In genomic region chr7:101191326-101191969, GRCm38 (mm10) we compare ENCODE assay signal across 21 mouse cellular contexts.
DNase-seq lines count a peak whose midpoint lies in the region; ATAC-seq and TF ChIP-seq lines count a peak whose summit lies in the region.
"Had no signal": no experiment of that assay in that cellular context is flagged by ENCODE, and none has a peak within 500 bp of the region (broad histone marks: within the 10 kb centered on the region; RNA-seq: fewer than 3 reads in every experiment).

No protein-coding gene starts in this region.

- no peaks in the 10 kb centered on the region for H3K4me1 ChIP-seq in forebrain, embryonic 14.5 days (ENCODE audit: control insufficient read depth, insufficient read depth, low read length)
- no peaks in the 10 kb centered on the region for H3K4me1 ChIP-seq in forebrain, embryonic 12.5 days
- no peaks in the 10 kb centered on the region for H3K4me1 ChIP-seq in kidney, postnatal 0 days (replicated peaks; ENCODE audit: insufficient read depth, low read length)
- 0 out of 2 replicates have a peak, but pooled peaks cover 8% of the 10 kb centered on the region for H3K4me1 ChIP-seq in stomach, embryonic 14.5 days (ENCODE audit: control insufficient read depth, insufficient read depth, low read length)
- no peaks in the 10 kb centered on the region for H3K4me1 ChIP-seq in stomach, postnatal 0 days (replicated peaks; ENCODE audit: control insufficient read depth, insufficient read depth)
- H3K4me1 ChIP-seq: limb, embryonic 12.5 days; liver, embryonic 13.5 days; lung, embryonic 15.5 days had no signal

- no peak for TF ChIP-seq EP300 in stomach, postnatal 0 days (optimal IDR thresholded peaks at IDR 0.05)

- peak; percentile 87 for ATAC-seq in forebrain, embryonic 14.5 days
- no peak for ATAC-seq in forebrain, embryonic 12.5 days (ENCODE audit: low FRiP score)
- no peak for ATAC-seq in kidney, postnatal 0 days (replicated peaks; ENCODE audit: low FRiP score, low read depth)
- ATAC-seq in stomach, embryonic 14.5 days (ENCODE audit: insufficient number of reproducible peaks, insufficient read depth, low FRiP score, low read depth), result no peak
- ATAC-seq in stomach, postnatal 0 days (ENCODE audit: low FRiP score, low TSS enrichment), result no peak

- no peak overlapping the region; the same call in 1 of the 2 replicates for H3K4me2 ChIP-seq in forebrain, embryonic 14.5 days (ENCODE audit: low read length)
- no peak overlapping the region for H3K4me2 ChIP-seq in forebrain, embryonic 12.5 days
- H3K4me2 ChIP-seq in kidney, postnatal 0 days (ENCODE audit: low read length), result no peak overlapping the region
- no peak overlapping the region for H3K4me2 ChIP-seq in stomach, embryonic 14.5 days (replicated peaks; ENCODE audit: low read depth, low read length)
- H3K4me2 ChIP-seq in stomach, postnatal 0 days (replicated peaks; ENCODE audit: low read depth), result no peak overlapping the region
- H3K4me2 ChIP-seq: limb, embryonic 12.5 days; liver, embryonic 13.5 days; lung, embryonic 15.5 days; midbrain, embryonic 11.5 days had no signal

- intact Hi-C loops in left cerebral cortex, postnatal 4 days (cut with DNase I), result no loop called here

- no peak for TF ChIP-seq CTCF in kidney, postnatal 0 days (IDR thresholded peaks at IDR 0.05; ENCODE audit: low read depth)
- TF ChIP-seq CTCF in stomach, postnatal 0 days (IDR thresholded peaks at IDR 0.05; ENCODE audit: low read depth), result no peak

- no peak overlapping the region for H3K4me3 ChIP-seq in forebrain, embryonic 14.5 days (ENCODE audit: low read depth, low read length)
- no peak overlapping the region for H3K4me3 ChIP-seq in forebrain, embryonic 12.5 days (replicated peaks)
- no peak overlapping the region for H3K4me3 ChIP-seq in kidney, postnatal 0 days (replicated peaks; ENCODE audit: low read depth, low read length)
- no peak overlapping the region for H3K4me3 ChIP-seq in stomach, embryonic 14.5 days (ENCODE audit: low read depth, low read length)
- H3K4me3 ChIP-seq in stomach, postnatal 0 days (ENCODE audit: low read depth, low read length), result no peak overlapping the region
- H3K4me3 ChIP-seq: heart, adult 2 months; limb, embryonic 12.5 days; liver, embryonic 13.5 days; lung, embryonic 15.5 days; myocyte had no signal

- no peak overlapping the region for H3K9ac ChIP-seq in forebrain, embryonic 14.5 days (ENCODE audit: low read length)
- no peak overlapping the region for H3K9ac ChIP-seq in forebrain, embryonic 12.5 days
- H3K9ac ChIP-seq in kidney, postnatal 0 days (ENCODE audit: low read depth, low read length), result no peak overlapping the region
- H3K9ac ChIP-seq in stomach, embryonic 14.5 days (replicated peaks; ENCODE audit: low read depth, low read length), result no peak overlapping the region
- no peak overlapping the region for H3K9ac ChIP-seq in stomach, postnatal 0 days (ENCODE audit: low read length)
- H3K9ac ChIP-seq: limb, embryonic 12.5 days; liver, embryonic 13.5 days; lung, embryonic 15.5 days had no signal

- H3K27ac ChIP-seq in forebrain, embryonic 14.5 days (ENCODE audit: low read depth, low read length), result peak overlapping the region; percentile 68
- no peak overlapping the region for H3K27ac ChIP-seq in forebrain, embryonic 12.5 days
- no peak overlapping the region for H3K27ac ChIP-seq in kidney, postnatal 0 days
- H3K27ac ChIP-seq in stomach, embryonic 14.5 days (ENCODE audit: low read length), result peak overlapping the region; percentile 44; the same call in 1 of the 2 replicates
- no peak overlapping the region for H3K27ac ChIP-seq in stomach, postnatal 0 days (replicated peaks)
- H3K27ac ChIP-seq: heart, adult 2 months; limb, embryonic 12.5 days; liver, embryonic 13.5 days; lung, embryonic 15.5 days; macrophage had no signal

- H3K27me3 ChIP-seq in forebrain, embryonic 14.5 days (replicated peaks; ENCODE audit: control insufficient read depth, insufficient read depth, low read length), result no peaks in the 10 kb centered on the region
- H3K27me3 ChIP-seq in forebrain, embryonic 12.5 days, result no peaks in the 10 kb centered on the region
- no peaks in the 10 kb centered on the region for H3K27me3 ChIP-seq in kidney, postnatal 0 days (ENCODE audit: insufficient read depth, low read length)
- H3K27me3 ChIP-seq in stomach, embryonic 14.5 days (ENCODE audit: control insufficient read depth, insufficient read depth, low read length), result no peaks in the 10 kb centered on the region
- no peaks in the 10 kb centered on the region for H3K27me3 ChIP-seq in stomach, postnatal 0 days (ENCODE audit: control insufficient read depth, insufficient read depth, low read length)
- H3K27me3 ChIP-seq: limb, embryonic 12.5 days; liver, embryonic 13.5 days; lung, embryonic 15.5 days had no signal

- no peaks in the 10 kb centered on the region for H3K9me3 ChIP-seq in forebrain, embryonic 14.5 days (replicated peaks; ENCODE audit: control insufficient read depth, low read length)
- no peaks in the 10 kb centered on the region for H3K9me3 ChIP-seq in forebrain, embryonic 12.5 days
- no peaks in the 10 kb centered on the region for H3K9me3 ChIP-seq in kidney, postnatal 0 days (replicated peaks; ENCODE audit: low read length)
- H3K9me3 ChIP-seq in stomach, embryonic 14.5 days (ENCODE audit: control insufficient read depth, low read depth, low read length), result no peaks in the 10 kb centered on the region
- no peaks in the 10 kb centered on the region for H3K9me3 ChIP-seq in stomach, postnatal 0 days (ENCODE audit: control insufficient read depth, low read length)
- H3K9me3 ChIP-seq: limb, embryonic 12.5 days; liver, embryonic 13.5 days; lung, embryonic 15.5 days had no signal

- DNase-seq in forebrain, embryonic 14.5 days (ENCODE audit: low spot score), result peak; percentile 83
- peak; percentile 47 for DNase-seq in kidney, postnatal 0 days (ENCODE audit: low spot score)
- no peak for DNase-seq in kidney, postnatal 25 days
- DNase-seq in stomach, postnatal 0 days (ENCODE audit: low spot score), result no peak
- no peak for DNase-seq in left cerebral cortex, postnatal 4 days
- DNase-seq: adrenal gland, adult 8-10 months; cerebellum, adult 8-10 months; gastrocnemius, postnatal 14 days; heart, adult 2 months; kidney, adult 2 months; kidney, postnatal 36 days; liver, embryonic 13.5 days; spleen, adult 18-20 months; thymus, postnatal 25 days had no signal

- WGBS in forebrain, embryonic 14.5 days, result 66% methylated on average over 3 of the region's 3 CpGs
- 92% methylated on average over 3 of the region's 3 CpGs for WGBS in forebrain, embryonic 12.5 days
- WGBS in kidney, postnatal 0 days, result 72% methylated on average over 3 of the region's 3 CpGs
- 65% methylated on average over 3 of the region's 3 CpGs for WGBS in stomach, embryonic 14.5 days
- WGBS in stomach, postnatal 0 days, result 68% methylated on average over 3 of the region's 3 CpGs

- peaks cover 9% of the 10 kb centered on the region; the same call in 1 of the 2 replicates for H3K36me3 ChIP-seq in forebrain, embryonic 14.5 days (ENCODE audit: control insufficient read depth, insufficient read depth, low read length)
- H3K36me3 ChIP-seq in forebrain, embryonic 12.5 days (replicated peaks), result no peaks in the 10 kb centered on the region; the same call in none of the 2 replicates
- H3K36me3 ChIP-seq in kidney, postnatal 0 days (ENCODE audit: insufficient read depth, low read length), result no peaks in the 10 kb centered on the region
- H3K36me3 ChIP-seq in stomach, embryonic 14.5 days (ENCODE audit: control insufficient read depth, insufficient read depth, low read length), result 0 out of 2 replicates have a peak, but pooled peaks cover 3% of the 10 kb centered on the region
- 0 out of 2 replicates have a peak, but pooled peaks cover 2% of the 10 kb centered on the region for H3K36me3 ChIP-seq in stomach, postnatal 0 days (ENCODE audit: control insufficient read depth, insufficient read depth, low read length)

Comparison
In these comparisons a context has a peak if more than half of its experiments do, and no peak if none do; other contexts are left out.
1. DNase-seq: peak in forebrain, embryonic 14.5 days (single experiment) and kidney, postnatal 0 days (single experiment); none in kidney, postnatal 25 days (0 of 2), stomach, postnatal 0 days (single experiment) and left cerebral cortex, postnatal 4 days (single experiment).
2. H3K27ac ChIP-seq: peak in forebrain, embryonic 14.5 days (single experiment) and stomach, embryonic 14.5 days (single experiment); none in forebrain, embryonic 12.5 days (single experiment), kidney, postnatal 0 days (single experiment) and stomach, postnatal 0 days (single experiment).